Mouse (Mus musculus): ENCODE data around the gene 1810013L24Rik.

DNA sequence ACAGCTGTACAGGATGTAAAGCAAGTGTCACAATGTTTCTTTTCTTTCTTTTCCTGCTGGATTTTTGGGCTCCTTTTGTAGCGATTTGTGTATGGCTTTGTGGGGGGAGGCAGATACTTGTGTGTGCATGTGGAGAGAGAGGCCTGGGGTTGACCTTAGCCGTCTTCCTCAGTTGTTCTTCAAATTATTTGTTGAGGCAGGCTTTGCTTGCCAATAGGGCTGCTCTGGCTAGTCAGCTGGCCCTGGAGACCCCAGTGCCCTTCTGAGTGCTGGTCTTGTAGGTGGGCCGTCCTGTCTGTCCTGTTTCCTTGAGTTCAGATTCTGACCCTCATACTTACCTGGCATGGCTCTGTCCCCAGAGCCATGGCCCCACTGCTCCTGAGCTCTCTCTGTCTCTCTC is 42.6 kb downstream of the 1810013L24Rik start:
- TF ChIP-seq CTCF (IDR thresholded peaks at IDR 0.05; ENCODE audit: low read depth) (no peak), EP300 (IDR thresholded peaks at IDR 0.05; ENCODE audit: low read depth) (no peak)
